In the genomic region with DNA sequence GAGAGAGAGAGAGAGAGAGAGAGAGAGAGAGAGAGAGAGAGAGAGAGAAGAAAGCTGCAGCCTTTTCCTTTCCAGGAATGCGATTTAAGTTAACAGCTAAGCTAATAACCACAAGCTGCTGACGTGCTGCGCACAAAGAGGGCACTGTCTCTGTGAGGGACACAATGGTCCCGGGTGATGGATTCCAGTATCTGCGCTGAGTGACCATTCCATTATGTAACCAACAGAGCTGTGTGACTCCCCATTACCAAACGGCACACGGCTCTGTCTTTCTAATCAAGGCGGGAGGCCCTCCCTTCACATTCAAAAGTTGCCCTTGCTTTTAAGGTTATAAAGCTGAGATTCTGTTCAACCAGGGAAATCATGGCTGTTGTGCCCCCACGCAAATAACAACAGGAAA, we compare ENCODE assay signal across 23 mouse cellular contexts.
DNase-seq lines count a peak whose midpoint lies in the region; ATAC-seq lines count a peak whose summit lies in the region.
"Had no signal": no experiment of that assay in that cellular context is flagged by ENCODE, and none has a peak within 500 bp of the region (broad histone marks: within the 10 kb centered on the region; RNA-seq: fewer than 3 reads in every experiment).

No protein-coding gene starts in this region.

- no peaks in the 10 kb centered on the region for H3K27me3 ChIP-seq in hindbrain, embryonic 10.5 days (ENCODE audit: insufficient read depth, poor library complexity, severe bottlenecking)
- no peaks in the 10 kb centered on the region for H3K27me3 ChIP-seq in hindbrain, embryonic 16.5 days (replicated peaks; ENCODE audit: control insufficient read depth, insufficient read depth, low read length)
- no peaks in the 10 kb centered on the region for H3K27me3 ChIP-seq in neural tube, embryonic 11.5 days (ENCODE audit: control insufficient read depth, insufficient read depth, low read length)
- H3K27me3 ChIP-seq in neural tube, embryonic 15.5 days (replicated peaks), result no peaks in the 10 kb centered on the region
- H3K27me3 ChIP-seq: embryonic facial prominence, embryonic 15.5 days; heart, embryonic 13.5 days; hindbrain, embryonic 15.5 days had no signal

- H3K4me3 ChIP-seq in hindbrain, embryonic 10.5 days, result no peak overlapping the region
- no peak overlapping the region for H3K4me3 ChIP-seq in hindbrain, embryonic 16.5 days (ENCODE audit: low read length)
- H3K4me3 ChIP-seq in neural tube, embryonic 11.5 days (ENCODE audit: low read depth, low read length), result no peak overlapping the region
- H3K4me3 ChIP-seq in neural tube, embryonic 15.5 days (replicated peaks), result no peak overlapping the region
- H3K4me3 ChIP-seq: embryonic facial prominence, embryonic 15.5 days; erythroblast, embryonic 14.5 days; forebrain, embryonic 10.5 days; heart, embryonic 13.5 days; hindbrain, embryonic 15.5 days had no signal

- peak; percentile 38 for DNase-seq in embryo, embryonic 10 days (ENCODE audit: low spot score)
- DNase-seq in embryo, embryonic 11 days, result no peak
- DNase-seq in hindbrain, embryonic 10.5 days (ENCODE audit: low spot score), result peak; percentile 34
- peak; percentile 50 for DNase-seq in neural tube, embryonic 11.5 days (ENCODE audit: low spot score)
- no peak for DNase-seq in layer of hippocampus, adult 11-12 months (ENCODE audit: low spot score)
- DNase-seq: adrenal gland, adult 2 months; adrenal gland, postnatal 25 days; B cell, adult 2 months; cerebellum, adult 18-20 months; cerebellum, adult 9-11 months; cerebellum, postnatal 36 days; gastrocnemius, postnatal 10 days; heart, postnatal 36 days had no signal

- H3K4me2 ChIP-seq in hindbrain, embryonic 16.5 days (ENCODE audit: low read length), result no peak overlapping the region
- no peak overlapping the region for H3K4me2 ChIP-seq in neural tube, embryonic 11.5 days (ENCODE audit: low read depth)
- no peak overlapping the region for H3K4me2 ChIP-seq in neural tube, embryonic 15.5 days
- H3K4me2 ChIP-seq: embryonic facial prominence, embryonic 15.5 days; heart, embryonic 13.5 days; hindbrain, embryonic 15.5 days had no signal

- ATAC-seq in hindbrain, embryonic 16.5 days, result no peak
- ATAC-seq in neural tube, embryonic 11.5 days (ENCODE audit: insufficient read depth, low FRiP score, low TSS enrichment), result no peak
- ATAC-seq in neural tube, embryonic 15.5 days (ENCODE audit: low FRiP score), result no peak
- ATAC-seq: CD4-positive, CD25-positive, alpha-beta regulatory T cell, adult 4 months; forebrain, embryonic 14.5 days; inflammation-experienced regulatory T-cells, adult 6 months had no signal

- peaks cover 25% of the 10 kb centered on the region for H3K4me1 ChIP-seq in hindbrain, embryonic 10.5 days (replicated peaks)
- H3K4me1 ChIP-seq in hindbrain, embryonic 16.5 days (ENCODE audit: control insufficient read depth, insufficient read depth, low read depth, low read length), result peaks cover 4% of the 10 kb centered on the region; the same call in 1 of the 2 replicates
- H3K4me1 ChIP-seq in neural tube, embryonic 11.5 days (ENCODE audit: control insufficient read depth, insufficient read depth, low read length), result no peaks in the 10 kb centered on the region
- H3K4me1 ChIP-seq in neural tube, embryonic 15.5 days, result peaks cover 5% of the 10 kb centered on the region; the same call in 1 of the 2 replicates

- H3K36me3 ChIP-seq in hindbrain, embryonic 10.5 days, result peaks cover 20% of the 10 kb centered on the region
- H3K36me3 ChIP-seq in hindbrain, embryonic 16.5 days (ENCODE audit: control insufficient read depth, insufficient read depth, low read length), result no peaks in the 10 kb centered on the region
- H3K36me3 ChIP-seq in neural tube, embryonic 11.5 days (ENCODE audit: control insufficient read depth, insufficient read depth, low read length), result no peaks in the 10 kb centered on the region
- H3K36me3 ChIP-seq in neural tube, embryonic 15.5 days, result no peaks in the 10 kb centered on the region
- H3K36me3 ChIP-seq: embryonic facial prominence, embryonic 15.5 days; hindbrain, embryonic 15.5 days had no signal

- 0 out of 2 replicates have a peak, but pooled peaks cover 4% of the 10 kb centered on the region for H3K9me3 ChIP-seq in hindbrain, embryonic 10.5 days
- no peaks in the 10 kb centered on the region for H3K9me3 ChIP-seq in hindbrain, embryonic 16.5 days (ENCODE audit: control insufficient read depth, low read length)
- no peaks in the 10 kb centered on the region for H3K9me3 ChIP-seq in neural tube, embryonic 11.5 days (ENCODE audit: control insufficient read depth, low read length)
- H3K9me3 ChIP-seq in neural tube, embryonic 15.5 days (replicated peaks), result no peaks in the 10 kb centered on the region
- H3K9me3 ChIP-seq: embryonic facial prominence, embryonic 15.5 days; heart, embryonic 13.5 days; hindbrain, embryonic 15.5 days had no signal

- H3K27ac ChIP-seq in hindbrain, embryonic 10.5 days, result peak overlapping the region; percentile 23; the same call in 1 of the 2 replicates
- no peak overlapping the region for H3K27ac ChIP-seq in hindbrain, embryonic 16.5 days (ENCODE audit: low read depth, low read length)
- no peak overlapping the region for H3K27ac ChIP-seq in neural tube, embryonic 11.5 days (ENCODE audit: low read depth, low read length)
- no peak overlapping the region for H3K27ac ChIP-seq in neural tube, embryonic 15.5 days (replicated peaks)
- H3K27ac ChIP-seq: embryonic facial prominence, embryonic 15.5 days; forebrain, embryonic 10.5 days; heart, embryonic 13.5 days; hindbrain, embryonic 15.5 days had no signal

- 47% methylated on average over 9 of the region's 9 CpGs for WGBS in hindbrain, embryonic 10.5 days
- 43% methylated on average over 9 of the region's 9 CpGs for WGBS in hindbrain, embryonic 16.5 days
- WGBS in neural tube, embryonic 11.5 days, result 54% methylated on average over 9 of the region's 9 CpGs
- 34% methylated on average over 9 of the region's 9 CpGs for WGBS in neural tube, embryonic 15.5 days

- no peak overlapping the region for H3K9ac ChIP-seq in hindbrain, embryonic 16.5 days (ENCODE audit: low read depth, low read length)
- no peak overlapping the region for H3K9ac ChIP-seq in neural tube, embryonic 11.5 days (ENCODE audit: low read length)
- H3K9ac ChIP-seq in neural tube, embryonic 15.5 days (replicated peaks), result no peak overlapping the region
- H3K9ac ChIP-seq: embryonic facial prominence, embryonic 15.5 days; heart, embryonic 13.5 days; hindbrain, embryonic 15.5 days had no signal

Comparison
In these comparisons a context has a peak if more than half of its experiments do, and no peak if none do; other contexts are left out.
1. DNase-seq: peak in embryo, embryonic 10 days (single experiment), hindbrain, embryonic 10.5 days (single experiment) and neural tube, embryonic 11.5 days (single experiment); none in embryo, embryonic 11 days (single experiment) and layer of hippocampus, adult 11-12 months (single experiment).